Mouse (Mus musculus) midbrain, postnatal 0 days (tissue): ENCODE results near the gene Rras. TPM values are rescaled to one million over a fixed set of nuclear protein-coding genes. Genes with fewer than 3 reads are reported as not detected.

ENCODE experiments used
- ATAC-seq: fragments of 200-750 bp; cut with Nextera tagmentation; 2 replicates; pipeline ENCODE4 v1.8.0; 2017; ENCODE audit warnings: moderate number of reproducible peaks, mild to moderate bottlenecking, moderate TSS enrichment, moderate library complexity; ENCODE audit not compliant: low FRiP score
- DNase-seq: peaks from one replicate; pipeline ENCODE4 v3.0.0-alpha.2; 2015; ENCODE audit warnings: low spot score
- H3K27ac ChIP-seq: fragments of 300-500 bp; sonication (generic); 2 replicates; pipeline ENCODE4 v1.5.1; 2014; ENCODE audit warnings: low read depth, mild to moderate bottlenecking, low read length, mixed read lengths
- H3K27me3 ChIP-seq: fragments of 300-500 bp; sonication (generic); 2 replicates; pipeline ENCODE4 v1.6.1; 2014; ENCODE audit warnings: low read length, control low read depth, mixed read lengths; ENCODE audit not compliant: insufficient read depth
- H3K36me3 ChIP-seq: fragments of 300-500 bp; sonication (generic); 2 replicates; pipeline ENCODE4 v1.6.1; 2014; ENCODE audit warnings: low read length, control low read depth, mixed read lengths; ENCODE audit not compliant: insufficient read depth
- H3K4me1 ChIP-seq: fragments of 300-500 bp; sonication (generic); 2 replicates; pipeline ENCODE4 v1.6.1; 2014; ENCODE audit warnings: mild to moderate bottlenecking, control low read depth, antibody characterized with exemption, low read length, mixed read lengths; ENCODE audit not compliant: insufficient read depth
- H3K4me2 ChIP-seq: fragments of 300-500 bp; sonication (generic); 2 replicates; pipeline ENCODE4 v1.6.1; 2014; ENCODE audit warnings: low read depth, mild to moderate bottlenecking, low read length, mixed read lengths; ENCODE audit not compliant: poor library complexity, severe bottlenecking
- H3K4me3 ChIP-seq: fragments of 300-500 bp; sonication (generic); 2 replicates; pipeline ENCODE4 v1.5.1; 2014; ENCODE audit warnings: low read depth, mild to moderate bottlenecking, low read length, moderate library complexity
- H3K9ac ChIP-seq: fragments of 300-500 bp; sonication (generic); replicated peaks from 2 replicates; pipeline ENCODE4 v1.6.1; 2014; ENCODE audit warnings: mild to moderate bottlenecking, low read length, moderate library complexity, mixed read lengths; ENCODE audit not compliant: poor library complexity, severe bottlenecking
- H3K9me3 ChIP-seq: fragments of 300-500 bp; sonication (generic); 2 replicates; pipeline ENCODE4 v1.6.1; 2016; ENCODE audit warnings: low read length, control low read depth
- CTCF ChIP-seq: IDR thresholded peaks from 2 replicates; pipeline ENCODE4 v1.5.1; 2016; ENCODE audit warnings: antibody characterized with exemption, mild to moderate bottlenecking
- WGBS: fragments of 180-500 bp; shearing (Covaris S2); extraction: QIAGEN DNeasy Blood & Tissue Kit; methylation state at CpG from one replicate; pipeline ENCODE4 v1.1.7; 2014; 5-methylcytosine and 5-hydroxymethylcytosine counted together
- polyA plus RNA-seq: library from polyadenylated mRNA; unstranded; fragments of >200 nt; fragmentation: Nextera tagmentation; extraction: Ambion mirVana; gene quantifications from 2 replicates; pipeline ENCODE4 v1.2.1, GENCODE M21; 2015
- total RNA-seq: library from RNA; depleted of rRNA; stranded (reverse); fragments of >200 nt; gene quantifications from 2 replicates; pipeline ENCODE4 v1.2.3, GENCODE M21; 2014

Rras gene
- total and polyA plus RNA-seq, 2 experiments from 2014 or later: 7.9 to 14.0 TPM

DNA sequence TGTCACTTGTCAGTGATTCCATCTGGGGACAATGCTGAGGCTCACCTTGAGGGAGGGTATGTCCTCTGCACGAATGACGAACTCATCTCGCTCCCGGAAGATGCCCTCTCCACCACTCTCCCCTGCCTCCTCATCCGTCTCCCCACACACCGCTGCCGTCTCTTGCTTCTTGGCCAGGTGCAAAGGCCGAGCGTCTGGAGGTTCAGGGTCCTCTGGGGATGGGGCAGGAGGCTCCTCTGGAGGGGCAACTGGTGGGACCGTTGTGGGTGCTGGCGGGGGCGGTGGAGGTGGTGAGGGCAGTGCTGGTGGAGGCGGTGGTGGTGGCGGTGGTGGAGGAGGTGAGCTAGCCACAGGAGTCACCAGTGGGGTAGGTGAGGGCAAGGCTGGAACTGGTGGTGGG lies 25.5 kb downstream of the Rras start:
- H3K4me2 ChIP-seq: no peak overlapping the region
- WGBS: 96% methylated on average over 14 of the region's 14 CpGs
- no peak overlapping the region for H3K4me3 ChIP-seq
- ATAC-seq (no peak), DNase-seq (no peak)
- H3K27ac ChIP-seq: no peak overlapping the region
- no peaks in the 10 kb centered on the region for H3K4me1 ChIP-seq
- H3K9ac ChIP-seq: no peak overlapping the region
- peaks cover 81% of the 10 kb centered on the region for H3K36me3 ChIP-seq
- TF ChIP-seq CTCF: no peak
- no peaks in the 10 kb centered on the region for H3K9me3 ChIP-seq
- no peaks in the 10 kb centered on the region for H3K27me3 ChIP-seq

DNA sequence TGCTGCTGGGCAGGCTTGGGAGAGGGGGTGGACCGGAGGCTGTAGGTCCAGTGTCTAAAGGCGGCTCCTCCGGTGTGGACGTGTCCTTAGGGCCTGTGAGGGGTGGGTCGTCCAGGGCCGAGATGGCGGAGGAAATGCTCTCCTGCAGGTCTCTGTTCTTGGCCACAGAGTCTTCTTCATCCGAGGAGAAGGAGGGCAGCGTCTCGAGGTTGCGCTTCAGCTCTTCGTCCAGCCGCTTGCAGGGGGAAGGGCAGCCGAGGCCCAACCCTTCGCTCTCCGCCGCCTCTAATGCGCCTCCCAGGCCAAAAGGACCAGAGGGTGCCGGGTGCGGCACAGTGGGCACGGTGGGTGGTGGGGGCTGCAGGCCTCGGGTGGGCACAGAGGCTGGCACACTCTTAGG lies 28.0 kb downstream of the Rras start:
- no peak overlapping the region for H3K27ac ChIP-seq

DNA sequence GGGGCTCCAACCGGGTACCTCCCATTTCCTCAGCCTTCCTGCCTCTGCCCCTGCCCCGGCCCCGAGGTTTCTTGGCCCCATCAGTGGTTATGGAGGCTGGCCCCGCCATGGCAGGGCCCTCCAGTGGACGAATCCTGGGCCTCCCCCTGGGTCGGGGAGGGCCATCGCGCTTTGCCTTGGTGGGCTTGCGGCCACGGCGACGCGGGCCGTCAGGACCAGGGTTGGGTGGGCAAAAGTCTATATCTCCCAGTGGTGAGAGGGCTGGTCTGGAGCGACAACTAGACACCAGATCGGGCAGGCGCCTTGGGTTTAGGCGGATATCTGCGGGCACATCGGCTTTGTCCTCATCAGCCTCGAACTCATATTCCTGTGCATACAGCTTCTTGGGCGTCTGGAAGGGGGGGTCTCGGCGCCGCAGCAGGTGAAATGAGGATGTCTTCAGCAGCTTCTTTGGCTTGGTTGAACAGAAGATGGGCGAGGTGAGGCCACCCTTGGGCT lies 29.1 kb downstream of the Rras start:
- Histone ChIP-seq H3K9ac (no peak overlapping the region), H3K9me3 (no peaks in the 10 kb centered on the region), H3K27me3 (no peaks in the 10 kb centered on the region), H3K4me3 (no peak overlapping the region), H3K4me2 (no peak overlapping the region), H3K36me3 (peaks cover 74% of the 10 kb centered on the region), H3K4me1 (0 out of 2 replicates have a peak, but pooled peaks cover 4% of the 10 kb centered on the region), H3K27ac (no peak overlapping the region)
- DNase-seq: no peak
- no peak for ATAC-seq
- 95% methylated on average over 26 of the region's 26 CpGs for WGBS
- no peak for TF ChIP-seq CTCF

More for the DNA sequence above, 28.0 kb downstream of the Rras start:
- DNase-seq (no peak), ATAC-seq (no peak)
- no peaks in the 10 kb centered on the region for H3K4me1 ChIP-seq
- peaks cover 84% of the 10 kb centered on the region for H3K36me3 ChIP-seq
- H3K9me3 ChIP-seq: no peaks in the 10 kb centered on the region
- TF ChIP-seq CTCF: no peak
- H3K4me2 ChIP-seq: no peak overlapping the region
- H3K9ac ChIP-seq: no peak overlapping the region
- no peaks in the 10 kb centered on the region for H3K27me3 ChIP-seq
- 94% methylated on average over 22 of the region's 22 CpGs for WGBS
- no peak overlapping the region for H3K4me3 ChIP-seq

DNA sequence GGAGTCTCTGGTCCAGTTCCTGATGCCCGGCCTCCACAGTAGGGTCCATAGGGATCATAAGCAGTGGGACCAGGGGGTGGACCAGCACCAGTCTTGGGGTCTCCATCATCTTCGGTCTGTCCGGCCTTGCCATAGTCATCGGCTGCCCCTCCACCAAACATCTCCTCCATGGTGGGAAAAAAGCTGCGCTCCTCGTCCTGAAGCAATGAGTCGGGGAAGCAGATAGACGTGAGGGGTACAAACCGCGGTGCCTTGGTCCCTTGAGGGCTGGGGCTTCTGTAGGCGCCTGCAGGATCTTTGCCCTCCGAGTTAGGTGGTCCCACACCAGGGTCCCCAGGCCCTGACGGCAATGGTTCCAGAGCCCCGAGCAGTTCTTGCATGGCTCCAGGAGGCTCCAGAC lies 29.7 kb downstream of the Rras start:
- Histone ChIP-seq H3K4me3 (no peak overlapping the region), H3K9ac (no peak overlapping the region), H3K36me3 (peaks cover 68% of the 10 kb centered on the region), H3K4me2 (no peak overlapping the region), H3K27me3 (no peaks in the 10 kb centered on the region), H3K27ac (no peak overlapping the region), H3K4me1 (0 out of 2 replicates have a peak, but pooled peaks cover 4% of the 10 kb centered on the region), H3K9me3 (no peaks in the 10 kb centered on the region)
- DNase-seq (no peak), ATAC-seq (no peak)
- no peak for TF ChIP-seq CTCF
- over 99% methylated on average over 14 of the region's 14 CpGs for WGBS

DNA sequence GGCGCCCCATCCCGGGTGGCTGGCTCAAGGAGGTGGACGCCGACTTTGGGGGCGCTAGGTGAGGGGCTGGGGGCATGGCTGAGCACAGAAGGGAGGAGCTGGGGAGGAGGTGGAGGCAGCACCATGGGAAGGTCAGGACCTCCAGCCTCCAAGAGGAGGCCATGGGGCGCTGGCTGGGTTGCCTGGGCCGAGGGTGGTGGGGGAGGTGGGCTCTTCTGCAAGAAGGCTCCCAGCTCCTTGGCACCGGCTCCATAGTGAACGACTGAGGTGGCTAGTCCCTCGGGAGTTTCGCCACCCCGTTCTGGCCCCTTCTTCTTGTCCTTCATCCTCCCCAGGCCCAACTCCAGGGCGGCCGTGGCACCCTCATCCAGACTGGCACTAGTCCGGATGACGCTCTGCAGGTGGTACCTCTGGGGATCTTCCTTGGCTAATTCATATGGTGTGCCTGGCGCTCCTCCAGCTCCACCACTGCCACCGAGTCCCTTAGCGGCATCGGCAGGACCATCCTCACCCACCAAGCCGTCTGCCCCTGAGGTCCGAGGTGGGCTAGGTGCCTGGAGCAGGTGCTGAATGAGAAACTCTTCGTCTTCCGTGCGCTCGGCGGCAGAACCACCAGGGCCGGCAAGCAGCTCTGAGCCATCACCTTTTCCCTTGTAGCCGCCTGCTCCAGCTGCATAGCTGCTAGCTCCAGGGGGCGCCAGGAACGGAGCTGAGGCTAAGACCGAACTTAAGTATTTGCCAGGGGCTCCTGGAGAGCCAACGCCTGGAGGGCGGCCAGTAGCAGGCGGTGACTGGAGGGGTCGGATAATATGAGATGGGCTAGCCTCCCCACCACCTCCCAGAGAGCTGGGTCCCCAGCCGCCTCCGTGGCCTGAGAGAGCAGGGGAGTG lies 30.5 kb downstream of the Rras start:
- Histone ChIP-seq H3K9ac (no peak overlapping the region), H3K9me3 (no peaks in the 10 kb centered on the region), H3K4me1 (0 out of 2 replicates have a peak, but pooled peaks cover 4% of the 10 kb centered on the region), H3K36me3 (peaks cover 60% of the 10 kb centered on the region), H3K27ac (no peak overlapping the region), H3K27me3 (no peaks in the 10 kb centered on the region), H3K4me2 (no peak overlapping the region), H3K4me3 (no peak overlapping the region)
- DNase-seq (no peak), ATAC-seq (no peak)
- 90% methylated on average over 38 of the region's 38 CpGs for WGBS
- no peak; the same call in 1 of the 2 replicates for TF ChIP-seq CTCF
